In genomic region chr3:31149706-31150105, GRCm38 (mm10) we compare ENCODE assay signal across 8 mouse cellular contexts. TPM values are rescaled to one million over a fixed set of nuclear protein-coding genes. Genes with fewer than 3 reads are reported as not detected.
DNase-seq lines count a peak whose midpoint lies in the region; ATAC-seq and TF ChIP-seq lines count a peak whose summit lies in the region.

Gene Cldn11 (plus strand): TSS chr3:31149920.

- ATAC-seq in forebrain, postnatal 0 days = peak; percentile 53
- ATAC-seq in liver, embryonic 16.5 days (ENCODE audit: low read depth) = peak; percentile 41; the same call in 1 of the 2 replicates

- H3K9ac ChIP-seq in forebrain, postnatal 0 days = peak within 1 kb of the TSS; percentile 28; the same call in 1 of the 2 replicates
- no peak within 1 kb of the TSS for H3K9ac ChIP-seq in liver, embryonic 16.5 days (ENCODE audit: low read depth, low read length)

- intact Hi-C loops in gastrocnemius, adult 2 months (cut with DNase I) = loop anchor here (5.0 to 10.0 kb wide), 2 partner anchors 308 to 1165 kb away; no protein-coding TSS in a partner anchor

- WGBS in bone marrow, adult 2 months = 2% methylated on average over 33 of the region's 33 CpGs
- WGBS in forebrain, postnatal 0 days = 4% methylated on average over 33 of the region's 33 CpGs
- under 1% methylated on average over 33 of the region's 33 CpGs for WGBS in liver, embryonic 16.5 days (ENCODE audit: insufficient replicate concordance)
- under 1% methylated on average over 33 of the region's 33 CpGs for WGBS in olfactory bulb, adult 2 months

- H3K27me3 ChIP-seq in forebrain, postnatal 0 days (ENCODE audit: insufficient read depth, low read length) = peaks cover 7% of the 10 kb centered on the region; the same call in 1 of the 2 replicates
- peaks cover 20% of the 10 kb centered on the region for H3K27me3 ChIP-seq in liver, embryonic 16.5 days (ENCODE audit: control insufficient read depth, insufficient read depth, low read depth, low read length)

- peak; percentile 62 for DNase-seq in gastrocnemius, adult 2 months
- DNase-seq in gastrocnemius, adult 18-20 months (ENCODE audit: low spot score) = no peak
- peak; percentile 62 for DNase-seq in forebrain, postnatal 0 days
- peak; percentile 17 to 55 for DNase-seq in kidney, postnatal 36 days
- no peak for DNase-seq in c-Kit-positive CD71-positive TER-119-positive erythroid progenitor cells, embryonic 14.5 days (ENCODE audit: low spot score)

- peak within 1 kb of the TSS; percentile 92 for H3K4me2 ChIP-seq in forebrain, postnatal 0 days (ENCODE audit: low read depth)
- H3K4me2 ChIP-seq in liver, embryonic 16.5 days (ENCODE audit: low read depth, low read length) = peak within 1 kb of the TSS; percentile 55

- H3K9me3 ChIP-seq in forebrain, postnatal 0 days (ENCODE audit: low read length) = no peaks in the 10 kb centered on the region
- no peaks in the 10 kb centered on the region for H3K9me3 ChIP-seq in liver, embryonic 16.5 days (replicated peaks; ENCODE audit: control insufficient read depth, low read length)

- no peaks in the 10 kb centered on the region; the same call in 1 of the 2 replicates for H3K4me1 ChIP-seq in bone marrow, adult 2 months (ENCODE audit: control insufficient read depth, insufficient read depth, low read length)
- H3K4me1 ChIP-seq in forebrain, postnatal 0 days (ENCODE audit: insufficient read depth) = peaks cover 9% of the 10 kb centered on the region
- H3K4me1 ChIP-seq in liver, embryonic 16.5 days (ENCODE audit: control insufficient read depth, low read depth, low read length) = peaks cover 2% of the 10 kb centered on the region; the same call in 1 of the 2 replicates
- peaks cover 4% of the 10 kb centered on the region for H3K4me1 ChIP-seq in olfactory bulb, adult 2 months (ENCODE audit: control insufficient read depth, insufficient read depth, low read length)

- H3K27ac ChIP-seq in gastrocnemius, adult 2 months = no peak within 1 kb of the TSS
- no peak within 1 kb of the TSS for H3K27ac ChIP-seq in bone marrow, adult 2 months (ENCODE audit: control insufficient read depth, insufficient read depth, low read depth, low read length, poor library complexity)
- no peak within 1 kb of the TSS for H3K27ac ChIP-seq in forebrain, postnatal 0 days (ENCODE audit: low read depth, low read length)
- H3K27ac ChIP-seq in liver, embryonic 16.5 days (ENCODE audit: low read length) = no peak within 1 kb of the TSS
- no peak within 1 kb of the TSS for H3K27ac ChIP-seq in olfactory bulb, adult 2 months (ENCODE audit: insufficient read depth, low read depth, low read length)

- H3K36me3 ChIP-seq in forebrain, postnatal 0 days (ENCODE audit: insufficient read depth) = no peaks in the 10 kb centered on the region
- H3K36me3 ChIP-seq in liver, embryonic 16.5 days (ENCODE audit: control insufficient read depth, insufficient read depth) = no peaks in the 10 kb centered on the region

- TF ChIP-seq CTCF in gastrocnemius, adult 2 months (IDR thresholded peaks at IDR 0.05) = no peak
- no peak for TF ChIP-seq CTCF in bone marrow, adult 2 months (IDR thresholded peaks at IDR 0.05; ENCODE audit: control insufficient read depth, insufficient read depth, low read length)
- TF ChIP-seq CTCF in forebrain, postnatal 0 days (IDR thresholded peaks at IDR 0.05; ENCODE audit: low read depth) = no peak
- TF ChIP-seq CTCF in olfactory bulb, adult 2 months (IDR thresholded peaks at IDR 0.05; ENCODE audit: insufficient read depth, low read depth, low read length) = no peak

- peak within 1 kb of the TSS; percentile 57 for H3K4me3 ChIP-seq in gastrocnemius, adult 2 months
- H3K4me3 ChIP-seq in bone marrow, adult 2 months (replicated peaks; ENCODE audit: control insufficient read depth, low read depth, low read length) = no peak within 1 kb of the TSS
- H3K4me3 ChIP-seq in forebrain, postnatal 0 days (ENCODE audit: low read depth, low read length) = peak within 1 kb of the TSS; percentile 40
- peak within 1 kb of the TSS; percentile 38 for H3K4me3 ChIP-seq in liver, embryonic 16.5 days (ENCODE audit: low read depth, low read length)
- peak within 1 kb of the TSS; percentile 27 for H3K4me3 ChIP-seq in olfactory bulb, adult 2 months (ENCODE audit: insufficient read depth, low read depth, low read length)

- TF ChIP-seq POLR2A in bone marrow, adult 2 months (IDR thresholded peaks at IDR 0.05; ENCODE audit: borderline replicate concordance, control insufficient read depth, low read depth, low read length) = peak; percentile 25; the same call in 1 of the 2 replicates
- TF ChIP-seq POLR2A in olfactory bulb, adult 2 months (IDR thresholded peaks at IDR 0.05; ENCODE audit: insufficient read depth, low read depth, low read length) = no peak

RNA-seq across cellular contexts. Expression of gene Cldn11, which starts in this region (rescaled TPM):
- under 1 TPM in 1 of 2 experiments, not detected in 1; 0.17 TPM for total RNA-seq in gastrocnemius, adult 2 months (2021)
- under 1 TPM in 1 of 2 experiments, not detected in 1; 0.19 TPM for total RNA-seq in gastrocnemius, adult 18-20 months (2021)
- 0.80 TPM in 1 of 2 replicates, not detected in the other for polyA plus RNA-seq in bone marrow, adult 2 months (2011; ENCODE audit: insufficient read depth, insufficient read length, low replicate concordance, missing spikeins)
- total RNA-seq in forebrain, postnatal 0 days (2014; rRNA removed) = 29.0 and 51.6 TPM in 2 replicates
- polyA plus RNA-seq in forebrain, postnatal 0 days (2015; fragmentation: Nextera tagmentation; extraction: Ambion mirVana) = 44.2 and 60.9 TPM in 2 replicates
- polyA plus RNA-seq in liver, embryonic 16.5 days (2015; fragmentation: Nextera tagmentation; extraction: Ambion mirVana) = 0.13 and 0.21 TPM in 2 replicates
- not detected in 2 replicates for polyA plus RNA-seq in olfactory bulb, adult 2 months (2012; ENCODE audit: insufficient read depth, insufficient read length, low replicate concordance, missing spikeins)

Comparison
In these comparisons a context has a peak if more than half of its experiments do, and no peak if none do; other contexts are left out.
1. RNA of gene Cldn11 (total RNA-seq): 29.0 to 51.6 TPM in forebrain, postnatal 0 days; 0.19 TPM in gastrocnemius, adult 18-20 months and 0.17 TPM in gastrocnemius, adult 2 months; every median in the first group is over 10 times any median in the second.
2. RNA of gene Cldn11 (polyA plus RNA-seq): 44.2 to 60.9 TPM in forebrain, postnatal 0 days; 0.80 TPM in bone marrow, adult 2 months, 0.13 to 0.21 TPM in liver, embryonic 16.5 days and not detected in olfactory bulb, adult 2 months; every median in the first group is over 10 times any median in the second.
3. Peak in DNase-seq and H3K4me3 ChIP-seq in gastrocnemius, adult 2 months; RNA of the gene not detected or under 1 TPM.
4. Peak in ATAC-seq, H3K4me3 ChIP-seq and H3K4me2 ChIP-seq in liver, embryonic 16.5 days; RNA of the gene not detected or under 1 TPM.
5. DNase-seq: peak in forebrain, postnatal 0 days (single experiment) and kidney, postnatal 36 days (2 of 2); none in gastrocnemius, adult 18-20 months (single experiment) and c-Kit-positive CD71-positive TER-119-positive erythroid progenitor cells, embryonic 14.5 days (single experiment).